Comparison of ENCODE assay signal across 1 mouse cellular context in genomic region chr12:76941524-76941923, GRCm38 (mm10).
TF ChIP-seq lines count a peak whose summit lies in the region.

No protein-coding gene starts in this region.

TF ChIP-seq in MEL, 35 proteins besides CTCF, POLR2A, EP300 and RAD21 (continued from another document):
- no peak for TF ChIP-seq POLR2AphosphoS5 (IDR thresholded peaks at IDR 0.05; ENCODE audit: borderline replicate concordance, low read depth, low read length)
- no peak for TF ChIP-seq ZC3H11A (IDR thresholded peaks at IDR 0.05; ENCODE audit: low read depth, low read length)
- no peak for TF ChIP-seq KAT2A (conservative IDR thresholded peaks at IDR 0.05; ENCODE audit: low read depth, low read length)
- TF ChIP-seq TBP (IDR thresholded peaks at IDR 0.05; ENCODE audit: low read depth, low read length): no peak
- no peak for TF ChIP-seq USF2 (IDR thresholded peaks at IDR 0.05; ENCODE audit: borderline replicate concordance in 1 of 2, insufficient read depth in 1 of 2, low read depth in 1 of 2, low read length in 2 of 2)
- no peak for TF ChIP-seq CHD2 (IDR thresholded peaks at IDR 0.05; ENCODE audit: low read length)
